Mouse (Mus musculus): ENCODE data around the gene Ide.

DNA sequence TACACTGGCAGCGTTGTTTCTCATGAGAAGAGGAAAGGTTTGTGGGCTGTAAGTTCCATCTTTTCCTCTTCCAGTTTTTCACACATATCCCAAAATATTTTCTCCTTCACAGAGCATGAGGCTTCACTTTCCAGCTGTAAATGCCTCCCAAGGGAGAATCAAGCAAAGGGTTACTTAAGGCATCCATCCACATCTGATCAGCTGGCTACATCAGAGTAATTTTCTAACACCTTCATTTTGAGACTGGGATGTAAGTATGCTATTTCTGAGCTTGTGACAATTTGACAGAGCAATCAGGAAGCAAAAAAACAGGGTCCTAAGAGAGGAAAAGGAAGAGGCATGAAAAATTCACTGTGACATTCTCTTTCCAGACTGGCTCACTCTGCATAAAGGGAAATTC, 55.9 kb downstream of the Ide start:
- no peak for TF ChIP-seq CTCF (IDR thresholded peaks at IDR 0.05; ENCODE audit: low read depth, low read length)
- TF ChIP-seq POLR2A (IDR thresholded peaks at IDR 0.05; ENCODE audit: extremely low read depth, insufficient read depth, low read length) = no peak
